Mouse (Mus musculus) neural tube, embryonic 15.5 days (tissue): ENCODE measurements around the gene Aaed1. TPM values are rescaled to one million over a fixed set of nuclear protein-coding genes. Genes with fewer than 3 reads are reported as not detected.

ENCODE experiments used
- ATAC-seq: fragments of 200-750 bp; cut with Nextera tagmentation; 2 replicates; pipeline ENCODE4 v1.8.0; 2017; ENCODE audit warnings: mild to moderate bottlenecking, moderate TSS enrichment, moderate library complexity; ENCODE audit not compliant: low FRiP score
- H3K27ac ChIP-seq: fragments of 300-500 bp; sonication (generic); replicated peaks from 2 replicates; pipeline ENCODE4 v1.5.1; 2015; ENCODE audit warnings: mild to moderate bottlenecking, inconsistent platforms
- H3K27me3 ChIP-seq: fragments of 300-500 bp; sonication (generic); replicated peaks from 2 replicates; pipeline ENCODE4 v1.6.1; 2015; ENCODE audit warnings: inconsistent platforms
- H3K36me3 ChIP-seq: fragments of 300-500 bp; sonication (generic); 2 replicates; pipeline ENCODE4 v1.6.1; 2015; ENCODE audit warnings: inconsistent platforms
- H3K4me1 ChIP-seq: fragments of 300-500 bp; sonication (generic); 2 replicates; pipeline ENCODE4 v1.6.1; 2015; ENCODE audit warnings: inconsistent platforms
- H3K4me2 ChIP-seq: fragments of 300-500 bp; sonication (generic); 2 replicates; pipeline ENCODE4 v1.6.1; 2015; ENCODE audit warnings: inconsistent platforms, mild to moderate bottlenecking, moderate library complexity
- H3K4me3 ChIP-seq: fragments of 300-500 bp; sonication (generic); replicated peaks from 2 replicates; pipeline ENCODE4 v1.5.1; 2015; ENCODE audit warnings: mild to moderate bottlenecking, inconsistent platforms
- H3K9ac ChIP-seq: fragments of 300-500 bp; sonication (generic); replicated peaks from 2 replicates; pipeline ENCODE4 v1.6.1; 2015; ENCODE audit warnings: mild to moderate bottlenecking, inconsistent platforms
- H3K9me3 ChIP-seq: fragments of 300-500 bp; sonication (generic); replicated peaks from 2 replicates; pipeline ENCODE4 v1.6.1; 2016; ENCODE audit warnings: inconsistent platforms
- WGBS: fragments of 180-500 bp; shearing (Covaris S2); methylation state at CpG from one replicate; pipeline ENCODE4 v1.1.7; 2015; ENCODE audit warnings: mixed read lengths; 5-methylcytosine and 5-hydroxymethylcytosine counted together
- polyA plus RNA-seq: library from polyadenylated mRNA; unstranded; fragments of >200 nt; fragmentation: Nextera tagmentation; extraction: Ambion mirVana; gene quantifications from 2 replicates; pipeline ENCODE4 v1.2.1, GENCODE M21; 2015

Gene Aaed1
- polyA plus RNA-seq, 1 experiment from 2014 or later = 17.4 TPM

GRCm38 (mm10) chr13:64306078-64306477, 6.4 kb downstream of the Aaed1 start:
- no peak overlapping the region for H3K4me2 ChIP-seq
- no peaks in the 10 kb centered on the region for H3K27me3 ChIP-seq
- H3K4me3 ChIP-seq = no peak overlapping the region
- H3K36me3 ChIP-seq = no peaks in the 10 kb centered on the region; the same call in 1 of the 2 replicates
- no peaks in the 10 kb centered on the region for H3K9me3 ChIP-seq
- WGBS = 66% methylated on average over 3 of the region's 3 CpGs
- H3K27ac ChIP-seq = no peak overlapping the region
- no peak overlapping the region for H3K9ac ChIP-seq
- peak; percentile 56 for ATAC-seq
- H3K4me1 ChIP-seq = peaks cover under 1% of the 10 kb centered on the region; the same call in 1 of the 2 replicates

- Histone ChIP-seq H3K4me3 (no peak overlapping the region), H3K4me2 (no peak overlapping the region), H3K9ac (no peak overlapping the region), H3K36me3 (peaks cover 3% of the 10 kb centered on the region; the same call in 1 of the 2 replicates), H3K9me3 (no peaks in the 10 kb centered on the region), H3K4me1 (no peaks in the 10 kb centered on the region), H3K27ac (no peak overlapping the region), H3K27me3 (no peaks in the 10 kb centered on the region)
- 96% methylated on average over 1 of the region's 1 CpGs for WGBS
- no peak for ATAC-seq
Measured at GRCm38 (mm10) chr13:64299069-64299468, 13.4 kb downstream of the Aaed1 start.

DNA sequence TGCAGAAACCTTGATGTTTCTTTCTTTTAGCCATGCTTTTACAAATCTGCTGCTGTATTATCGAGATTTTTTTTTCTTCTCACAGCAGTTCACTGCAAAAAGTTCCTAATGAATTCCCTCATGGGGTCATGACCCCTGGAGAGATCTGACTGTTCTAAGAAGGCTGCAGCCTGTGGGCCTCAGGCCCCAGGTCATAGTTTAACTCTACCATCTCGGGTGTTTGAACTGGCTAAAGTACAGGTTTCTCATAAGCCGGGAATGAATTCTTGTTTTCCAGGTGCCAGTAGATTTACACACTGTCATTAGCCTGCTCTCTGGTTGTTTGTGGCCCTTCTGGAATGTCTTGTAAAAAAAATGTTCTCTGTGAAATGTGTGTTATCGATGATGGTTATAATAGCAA, 25.7 kb downstream of the Aaed1 start:
- H3K4me3 ChIP-seq = no peak overlapping the region
- WGBS = 60% methylated on average over 4 of the region's 4 CpGs
- no peak for ATAC-seq
- H3K9me3 ChIP-seq = no peaks in the 10 kb centered on the region
- no peaks in the 10 kb centered on the region for H3K27me3 ChIP-seq
- no peak overlapping the region for H3K4me2 ChIP-seq
- H3K27ac ChIP-seq = no peak overlapping the region
- H3K9ac ChIP-seq = no peak overlapping the region
- H3K36me3 ChIP-seq = 0 out of 2 replicates have a peak, but pooled peaks cover 2% of the 10 kb centered on the region
- H3K4me1 ChIP-seq = no peaks in the 10 kb centered on the region

DNA sequence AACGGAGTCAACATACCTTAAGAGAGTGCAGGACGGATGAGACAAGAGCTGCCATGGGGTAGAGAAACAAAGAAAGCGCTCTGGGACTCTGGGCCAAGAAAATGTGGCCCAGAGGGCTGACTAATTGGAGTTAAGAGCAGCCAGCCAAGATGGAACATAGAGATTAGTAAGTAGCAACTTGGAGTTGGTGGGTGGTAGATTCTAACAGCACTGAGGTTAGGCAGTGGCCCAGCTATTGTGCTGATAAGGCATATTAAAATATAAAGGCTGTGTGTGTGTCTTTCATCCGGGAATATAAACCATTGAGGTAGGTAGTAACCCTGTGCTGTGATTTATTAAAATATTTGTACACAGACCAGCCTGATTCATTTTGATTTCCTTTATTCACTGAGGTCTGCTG, 26.2 kb downstream of the Aaed1 start:
- Histone ChIP-seq H3K27ac (no peak overlapping the region), H3K36me3 (no peaks in the 10 kb centered on the region), H3K9me3 (no peaks in the 10 kb centered on the region), H3K9ac (no peak overlapping the region), H3K4me1 (no peaks in the 10 kb centered on the region), H3K4me3 (no peak overlapping the region), H3K4me2 (no peak overlapping the region), H3K27me3 (no peaks in the 10 kb centered on the region)
- ATAC-seq = no peak
- WGBS = 83% methylated on average over 4 of the region's 4 CpGs

DNA sequence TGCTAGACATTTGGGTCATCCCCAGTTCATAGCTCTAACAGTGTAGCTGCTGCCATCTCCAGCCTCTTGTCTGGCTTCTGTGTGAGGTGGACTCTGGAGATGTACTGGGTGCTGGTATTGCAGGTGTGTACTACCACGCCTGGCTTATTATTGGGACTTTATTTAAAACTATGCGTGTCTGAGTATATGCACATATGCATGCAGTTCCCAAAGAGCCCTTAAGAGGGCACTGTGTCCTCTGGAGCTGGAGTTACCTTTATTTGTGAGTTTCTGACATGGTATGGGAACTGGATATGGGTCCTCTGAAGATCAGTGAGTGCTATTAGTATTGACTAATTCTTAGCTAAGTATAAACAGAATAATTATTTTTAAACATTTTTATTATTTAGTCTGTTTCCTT, 27.8 kb downstream of the Aaed1 start:
- no peaks in the 10 kb centered on the region for H3K27me3 ChIP-seq
- no peaks in the 10 kb centered on the region for H3K36me3 ChIP-seq
- no peak overlapping the region for H3K9ac ChIP-seq
- no peaks in the 10 kb centered on the region for H3K9me3 ChIP-seq
- H3K4me3 ChIP-seq = no peak overlapping the region
- no peak overlapping the region for H3K4me2 ChIP-seq
- WGBS = 96% methylated on average over 2 of the region's 2 CpGs
- ATAC-seq = no peak
- H3K4me1 ChIP-seq = no peaks in the 10 kb centered on the region
- no peak overlapping the region for H3K27ac ChIP-seq

DNA sequence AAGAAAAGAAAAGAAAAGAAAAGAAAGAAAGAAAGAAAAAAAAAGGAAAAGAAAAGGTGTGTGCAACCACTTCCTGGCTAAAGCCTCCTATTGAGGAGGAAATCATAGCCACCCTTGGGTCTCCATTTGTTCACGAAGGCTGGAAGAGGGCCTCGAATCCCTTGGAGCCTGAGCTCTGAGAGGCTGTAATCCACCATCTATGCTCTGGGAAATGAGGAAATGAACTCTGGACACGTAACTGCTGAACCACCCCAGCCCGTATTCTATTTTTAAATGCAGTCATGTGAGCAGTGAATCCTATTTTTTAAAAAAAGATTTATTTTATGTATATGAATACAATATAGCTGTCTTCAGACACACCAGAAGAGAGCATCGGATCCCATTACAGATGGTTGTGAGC, 31.6 kb downstream of the Aaed1 start:
- ATAC-seq = no peak
- H3K9me3 ChIP-seq = no peaks in the 10 kb centered on the region
- peaks cover 6% of the 10 kb centered on the region; the same call in 1 of the 2 replicates for H3K27me3 ChIP-seq
- H3K4me1 ChIP-seq = no peaks in the 10 kb centered on the region
- no peak overlapping the region for H3K9ac ChIP-seq
- WGBS = 91% methylated on average over 5 of the region's 5 CpGs
- H3K36me3 ChIP-seq = no peaks in the 10 kb centered on the region
- no peak overlapping the region for H3K4me3 ChIP-seq
- no peak overlapping the region for H3K27ac ChIP-seq
- no peak overlapping the region for H3K4me2 ChIP-seq

DNA sequence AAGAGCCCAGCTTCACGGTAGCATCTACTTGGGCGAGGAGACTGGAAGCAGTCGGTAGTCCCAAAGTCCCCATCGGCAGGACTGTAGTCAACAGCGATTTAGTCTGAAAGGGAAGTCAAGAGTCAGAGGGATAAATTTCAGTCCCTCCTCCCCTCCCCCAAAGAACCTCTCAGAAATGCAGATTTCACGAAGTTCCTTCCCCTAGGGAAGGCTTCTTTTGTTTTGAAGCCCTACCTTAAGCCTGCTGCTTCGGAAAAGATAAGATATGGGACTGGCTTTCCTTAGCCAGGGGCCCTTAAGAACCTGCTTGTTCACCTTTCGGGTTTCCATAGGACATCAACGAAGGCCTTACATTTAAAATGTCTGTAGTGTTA, 36.8 kb downstream of the Aaed1 start:
- ATAC-seq = no peak
- Histone ChIP-seq H3K27me3 (peaks cover 16% of the 10 kb centered on the region; the same call in 1 of the 2 replicates), H3K4me1 (peaks cover 19% of the 10 kb centered on the region), H3K27ac (no peak overlapping the region), H3K36me3 (no peaks in the 10 kb centered on the region), H3K9ac (no peak overlapping the region), H3K9me3 (no peaks in the 10 kb centered on the region), H3K4me2 (peak overlapping the region; percentile 100), H3K4me3 (peak overlapping the region; percentile 81)
- WGBS = 17% methylated on average over 9 of the region's 9 CpGs

- no peak within 1 kb of the TSS for H3K27ac ChIP-seq
- peak; percentile 96 for ATAC-seq
- H3K4me1 ChIP-seq = peaks cover 19% of the 10 kb centered on the region
- peak within 1 kb of the TSS; percentile 67 for H3K9ac ChIP-seq
- peak within 1 kb of the TSS; percentile 100 for H3K4me2 ChIP-seq
- 1% methylated on average over 57 of the region's 57 CpGs for WGBS
- no peaks in the 10 kb centered on the region for H3K36me3 ChIP-seq
- peak within 1 kb of the TSS; percentile 81 for H3K4me3 ChIP-seq
- no peaks in the 10 kb centered on the region for H3K9me3 ChIP-seq
- peaks cover 16% of the 10 kb centered on the region; the same call in 1 of the 2 replicates for H3K27me3 ChIP-seq
Measured at GRCm38 (mm10) chr13:64274879-64275753, 37.4 kb downstream of the Aaed1 start, which contains the start of gene Cdc14b. Gene Cdc14b, minus strand, starts transcription at chr13:64275290.

DNA sequence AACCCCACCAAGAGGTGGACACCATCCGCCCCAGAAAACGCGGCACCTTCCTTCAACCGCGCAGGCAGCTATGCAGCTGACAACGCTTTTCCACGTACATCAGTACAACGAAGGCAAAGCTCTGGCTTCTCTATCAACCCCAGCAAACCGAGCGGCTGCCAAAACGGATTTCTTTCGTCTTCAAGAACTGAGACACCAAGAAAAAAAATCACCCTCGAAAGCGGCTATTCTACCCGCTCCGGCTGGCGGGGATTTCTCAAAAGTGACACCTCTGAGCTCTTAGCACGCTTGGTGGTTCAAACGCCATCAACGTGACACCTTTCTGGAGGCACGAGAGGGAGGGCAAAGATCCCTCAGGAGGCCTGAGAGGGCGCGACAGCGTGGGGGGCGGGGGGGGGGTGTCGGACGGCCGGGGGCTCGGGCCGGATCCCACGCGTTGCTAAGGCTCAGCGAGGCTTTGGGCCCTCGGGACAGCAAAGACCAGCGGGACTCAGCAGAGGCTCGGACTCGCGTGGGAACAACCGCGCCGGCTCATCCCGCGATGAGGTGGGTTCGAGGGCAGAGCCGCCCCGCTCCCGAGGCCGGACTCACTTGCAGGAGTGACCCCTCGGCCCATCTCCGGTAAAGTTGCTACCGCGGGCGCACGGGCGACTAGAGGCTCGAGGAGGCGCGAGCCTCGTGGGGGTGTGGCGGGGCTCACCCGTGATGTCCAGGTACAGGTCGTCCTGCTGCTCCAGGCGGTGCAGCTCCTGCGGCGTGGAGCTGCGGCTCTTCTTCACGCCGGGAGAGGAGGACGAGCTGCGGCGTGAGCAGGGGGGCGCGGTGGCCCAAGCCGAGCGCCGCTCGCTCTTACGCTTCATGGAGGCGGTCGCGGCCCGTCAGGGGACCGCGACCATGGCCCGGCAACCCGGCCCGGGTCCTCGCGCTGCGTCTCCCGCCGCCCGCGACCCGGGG, 38.3 kb downstream of the Aaed1 start:
- peak overlapping the region; percentile 81 for H3K4me3 ChIP-seq
- WGBS = under 1% methylated on average over 93 of the region's 95 CpGs
- peaks cover 16% of the 10 kb centered on the region; the same call in 1 of the 2 replicates for H3K27me3 ChIP-seq
- H3K9me3 ChIP-seq = no peaks in the 10 kb centered on the region
- H3K36me3 ChIP-seq = no peaks in the 10 kb centered on the region
- peak overlapping the region; percentile 100 for H3K4me2 ChIP-seq
- ATAC-seq = peak; percentile 84
- peak overlapping the region; percentile 67 for H3K9ac ChIP-seq
- peaks cover 19% of the 10 kb centered on the region for H3K4me1 ChIP-seq
- no peak overlapping the region for H3K27ac ChIP-seq

- WGBS = 57% methylated on average over 8 of the region's 8 CpGs
- H3K9ac ChIP-seq = no peak overlapping the region
Measured at GRCm38 (mm10) chr13:64273352-64273751, 39.2 kb downstream of the Aaed1 start.

GRCm38 (mm10) chr13:64268384-64268783, 44.1 kb downstream of the Aaed1 start:
- no peaks in the 10 kb centered on the region for H3K9me3 ChIP-seq
- H3K4me2 ChIP-seq = no peak overlapping the region
- no peak overlapping the region for H3K9ac ChIP-seq
- no peak for ATAC-seq
- no peak overlapping the region for H3K27ac ChIP-seq
- H3K27me3 ChIP-seq = no peaks in the 10 kb centered on the region; the same call in 1 of the 2 replicates
- H3K4me3 ChIP-seq = no peak overlapping the region
- 44% methylated on average over 4 of the region's 4 CpGs for WGBS
- H3K4me1 ChIP-seq = peaks cover under 1% of the 10 kb centered on the region; the same call in 1 of the 2 replicates
- no peaks in the 10 kb centered on the region for H3K36me3 ChIP-seq

More at GRCm38 (mm10) chr13:64273352-64273751, 39.2 kb downstream of the Aaed1 start:
- Histone ChIP-seq H3K36me3 (no peaks in the 10 kb centered on the region), H3K4me2 (peak overlapping the region; percentile 100), H3K4me3 (peak overlapping the region; percentile 81; the same call in 1 of the 2 replicates), H3K27me3 (peaks cover 16% of the 10 kb centered on the region; the same call in 1 of the 2 replicates), H3K9me3 (no peaks in the 10 kb centered on the region), H3K4me1 (peaks cover 19% of the 10 kb centered on the region), H3K27ac (no peak overlapping the region)
- no peak for ATAC-seq
